Mouse (Mus musculus) lung, embryonic 16.5 days (tissue): Measurements from ENCODE around the gene Itgam. TPM values are rescaled to one million over a fixed set of nuclear protein-coding genes. Genes with fewer than 3 reads are reported as not detected.

ENCODE experiments used
- ATAC-seq: fragments of 200-750 bp; cut with Nextera tagmentation; 2 replicates; pipeline ENCODE4 v1.8.0; 2017; ENCODE audit warnings: low read depth, mild to moderate bottlenecking, moderate library complexity
- H3K27ac ChIP-seq: fragments of 300-500 bp; sonication (generic); 2 replicates; pipeline ENCODE4 v1.5.1; 2014; ENCODE audit warnings: mild to moderate bottlenecking, control low read depth, low read length
- H3K27me3 ChIP-seq: fragments of 300-500 bp; sonication (generic); 2 replicates; pipeline ENCODE4 v1.6.1; 2014; ENCODE audit warnings: low read depth, low read length, mixed read lengths; ENCODE audit not compliant: control insufficient read depth, insufficient read depth
- H3K36me3 ChIP-seq: fragments of 300-500 bp; sonication (generic); 2 replicates; pipeline ENCODE4 v1.6.1; 2014; ENCODE audit warnings: low read length; ENCODE audit not compliant: control insufficient read depth, insufficient read depth
- H3K4me1 ChIP-seq: fragments of 300-500 bp; sonication (generic); replicated peaks from 2 replicates; pipeline ENCODE4 v1.6.1; 2014; ENCODE audit warnings: low read length, mixed read lengths; ENCODE audit not compliant: control insufficient read depth, insufficient read depth
- H3K4me2 ChIP-seq: fragments of 300-500 bp; sonication (generic); 2 replicates; pipeline ENCODE4 v1.6.1; 2014; ENCODE audit warnings: low read depth, low read length, control low read depth
- H3K4me3 ChIP-seq: fragments of 300-500 bp; sonication (generic); 2 replicates; pipeline ENCODE4 v1.5.1; 2014; ENCODE audit warnings: mild to moderate bottlenecking, low read length, control low read depth
- H3K9ac ChIP-seq: fragments of 300-500 bp; sonication (generic); 2 replicates; pipeline ENCODE4 v1.6.1; 2014; ENCODE audit warnings: low read length, control low read depth
- H3K9me3 ChIP-seq: fragments of 300-500 bp; sonication (generic); 2 replicates; pipeline ENCODE4 v1.6.1; 2016; ENCODE audit warnings: low read length; ENCODE audit not compliant: control insufficient read depth
- WGBS: fragments of 180-500 bp; shearing (Covaris S2); extraction: QIAGEN DNeasy Blood & Tissue Kit; methylation state at CpG from one replicate; pipeline ENCODE4 v1.1.7; 2014; 5-methylcytosine and 5-hydroxymethylcytosine counted together
- polyA plus RNA-seq: library from polyadenylated mRNA; unstranded; fragments of >200 nt; fragmentation: Nextera tagmentation; extraction: Ambion mirVana; gene quantifications from 2 replicates; pipeline ENCODE4 v1.2.1, GENCODE M21; 2015

The Itgam gene
- polyA plus RNA-seq, 1 experiment from 2014 or later, result 1.3 TPM

GRCm38 (mm10) chr7:128114371-128115105 is 52.1 kb downstream of the Itgam start:
- Histone ChIP-seq H3K4me3 (no peak overlapping the region), H3K36me3 (no peaks in the 10 kb centered on the region), H3K4me2 (no peak overlapping the region), H3K27me3 (no peaks in the 10 kb centered on the region), H3K9ac (no peak overlapping the region), H3K27ac (no peak overlapping the region), H3K4me1 (no peaks in the 10 kb centered on the region), H3K9me3 (no peaks in the 10 kb centered on the region)
- WGBS, result 90% methylated on average over 11 of the region's 11 CpGs
- no peak for ATAC-seq

- Histone ChIP-seq H3K4me1 (no peaks in the 10 kb centered on the region), H3K27me3 (no peaks in the 10 kb centered on the region), H3K4me3 (no peak overlapping the region), H3K4me2 (no peak overlapping the region), H3K9ac (no peak overlapping the region), H3K9me3 (no peaks in the 10 kb centered on the region), H3K36me3 (no peaks in the 10 kb centered on the region), H3K27ac (no peak overlapping the region)
- ATAC-seq, result no peak
- WGBS, result 66% methylated on average over 5 of the region's 5 CpGs
Measured at GRCm38 (mm10) chr7:128115211-128115958, 52.9 kb downstream of the Itgam start.

GRCm38 (mm10) chr7:128116396-128116795 is 54.0 kb downstream of the Itgam start:
- no peaks in the 10 kb centered on the region for H3K27me3 ChIP-seq
- no peaks in the 10 kb centered on the region for H3K4me1 ChIP-seq
- 88% methylated on average over 5 of the region's 5 CpGs for WGBS
- H3K36me3 ChIP-seq, result no peaks in the 10 kb centered on the region
- H3K4me3 ChIP-seq, result no peak overlapping the region
- H3K9ac ChIP-seq, result no peak overlapping the region
- H3K4me2 ChIP-seq, result no peak overlapping the region
- no peak overlapping the region for H3K27ac ChIP-seq
- H3K9me3 ChIP-seq, result no peaks in the 10 kb centered on the region
- no peak for ATAC-seq

- Histone ChIP-seq H3K4me2 (no peak overlapping the region), H3K27me3 (no peaks in the 10 kb centered on the region), H3K36me3 (no peaks in the 10 kb centered on the region), H3K4me3 (no peak overlapping the region), H3K27ac (no peak overlapping the region), H3K9ac (no peak overlapping the region), H3K9me3 (no peaks in the 10 kb centered on the region), H3K4me1 (no peaks in the 10 kb centered on the region)
- WGBS, result 80% methylated on average over 6 of the region's 6 CpGs
- no peak for ATAC-seq
Measured at GRCm38 (mm10) chr7:128119726-128120490, 57.5 kb downstream of the Itgam start.

- no peaks in the 10 kb centered on the region for H3K36me3 ChIP-seq
- H3K27ac ChIP-seq, result no peak within 1 kb of the TSS
- H3K4me2 ChIP-seq, result no peak within 1 kb of the TSS
- H3K9ac ChIP-seq, result no peak within 1 kb of the TSS
- H3K4me3 ChIP-seq, result no peak within 1 kb of the TSS
- H3K27me3 ChIP-seq, result no peaks in the 10 kb centered on the region
- no peaks in the 10 kb centered on the region for H3K4me1 ChIP-seq
- H3K9me3 ChIP-seq, result no peaks in the 10 kb centered on the region
- 49% methylated on average over 8 of the region's 8 CpGs for WGBS
- no peak for ATAC-seq
Measured at GRCm38 (mm10) chr7:128128741-128129720, 66.6 kb downstream of the Itgam start, which contains the start of gene Itgax. TSS of gene Itgax (plus strand) at chr7:128129547.

- no peaks in the 10 kb centered on the region for H3K4me1 ChIP-seq
- no peak for ATAC-seq
- no peak overlapping the region for H3K9ac ChIP-seq
- no peak overlapping the region for H3K4me3 ChIP-seq
- no peak overlapping the region for H3K27ac ChIP-seq
- H3K4me2 ChIP-seq, result no peak overlapping the region
- H3K27me3 ChIP-seq, result no peaks in the 10 kb centered on the region
- H3K36me3 ChIP-seq, result no peaks in the 10 kb centered on the region
- WGBS, result 77% methylated on average over 5 of the region's 5 CpGs
- no peaks in the 10 kb centered on the region for H3K9me3 ChIP-seq
Measured at GRCm38 (mm10) chr7:128132148-128132547, 69.7 kb downstream of the Itgam start.

GRCm38 (mm10) chr7:128133596-128133995 is 71.2 kb downstream of the Itgam start:
- WGBS, result 70% methylated on average over 2 of the region's 2 CpGs
- no peaks in the 10 kb centered on the region for H3K4me1 ChIP-seq
- H3K4me2 ChIP-seq, result no peak overlapping the region
- H3K36me3 ChIP-seq, result no peaks in the 10 kb centered on the region
- H3K27ac ChIP-seq, result no peak overlapping the region
- H3K27me3 ChIP-seq, result no peaks in the 10 kb centered on the region
- ATAC-seq, result no peak
- H3K4me3 ChIP-seq, result no peak overlapping the region
- no peaks in the 10 kb centered on the region for H3K9me3 ChIP-seq
- no peak overlapping the region for H3K9ac ChIP-seq

- Histone ChIP-seq H3K27ac (no peak overlapping the region), H3K36me3 (no peaks in the 10 kb centered on the region), H3K9me3 (no peaks in the 10 kb centered on the region), H3K4me3 (no peak overlapping the region), H3K4me1 (no peaks in the 10 kb centered on the region), H3K4me2 (no peak overlapping the region), H3K9ac (no peak overlapping the region), H3K27me3 (no peaks in the 10 kb centered on the region)
- no peak for ATAC-seq
- 36% methylated on average over 4 of the region's 4 CpGs for WGBS
Measured at GRCm38 (mm10) chr7:128136927-128137326, 74.5 kb downstream of the Itgam start.
